In the genomic region with DNA sequence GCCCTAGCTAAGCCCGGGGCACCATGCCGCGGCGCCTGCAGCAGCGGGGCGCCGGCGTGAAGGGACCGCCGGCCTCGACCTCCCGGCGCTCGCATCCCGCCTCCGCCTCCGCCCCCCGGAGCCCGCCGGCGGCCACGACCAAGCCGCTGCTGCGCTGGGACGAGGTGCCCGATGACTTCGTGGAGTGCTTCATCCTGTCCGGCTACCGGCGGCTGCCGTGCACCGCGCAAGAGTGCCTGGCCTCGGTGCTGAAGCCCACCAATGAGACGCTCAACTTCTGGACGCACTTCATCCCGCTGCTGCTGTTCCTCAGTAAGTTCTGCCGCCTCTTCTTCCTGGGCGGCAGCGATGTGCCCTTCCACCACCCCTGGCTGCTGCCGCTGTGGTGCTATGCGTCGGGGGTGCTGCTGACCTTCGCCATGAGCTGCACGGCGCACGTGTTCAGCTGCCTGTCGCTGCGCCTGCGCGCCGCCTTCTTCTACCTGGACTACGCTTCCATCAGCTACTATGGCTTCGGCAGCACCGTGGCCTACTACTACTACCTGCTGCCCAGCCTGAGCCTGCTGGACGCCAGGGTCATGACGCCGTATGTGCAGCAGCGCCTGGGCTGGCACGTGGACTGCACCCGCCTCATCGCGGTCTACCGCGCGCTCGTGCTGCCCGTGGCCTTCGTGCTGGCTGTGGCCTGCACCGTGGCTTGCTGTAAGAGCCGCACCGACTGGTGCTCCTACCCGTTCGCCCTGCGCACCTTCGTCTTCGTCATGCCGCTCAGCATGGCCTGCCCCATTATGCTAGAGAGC, we compare ENCODE assay signal across 9 mouse cellular contexts. TPM values are rescaled to one million over a fixed set of nuclear protein-coding genes. Genes with fewer than 3 reads are reported as not detected.
DNase-seq lines count a peak whose midpoint lies in the region; ATAC-seq and TF ChIP-seq lines count a peak whose summit lies in the region.
"Had no signal": no experiment of that assay in that cellular context is flagged by ENCODE, and none has a peak within 500 bp of the region (broad histone marks: within the 10 kb centered on the region; RNA-seq: fewer than 3 reads in every experiment).

No protein-coding gene starts in this region.

- peak; percentile 67; the same call in 1 of the 2 replicates for ATAC-seq in lung, embryonic 14.5 days (ENCODE audit: insufficient read depth)
- ATAC-seq in common myeloid progenitor, adult 5-6 weeks (replicated peaks; ENCODE audit: low read depth, poor library complexity, severe bottlenecking), result peak; percentile 27; the same call in 1 of the 2 replicates
- ATAC-seq in neural tube, embryonic 13.5 days (ENCODE audit: low read depth), result peak; percentile 76

- peak; percentile 37 for DNase-seq in lung, embryonic 14.5 days
- DNase-seq in lung, postnatal 10 days, result no peak
- DNase-seq in frontal cortex, postnatal 36 days (ENCODE audit: low spot score in 2 of 2), result peak; percentile 67 to 76
- peak; percentile 73 for DNase-seq in kidney, adult 18-20 months
- peak; percentile 45 for DNase-seq in left cerebral cortex, postnatal 4 days
- DNase-seq in MN1 (ENCODE audit: low spot score), result no peak

- TF ChIP-seq CTCF in lung, embryonic 14.5 days (IDR thresholded peaks at IDR 0.05; ENCODE audit: low read depth), result no peak

- no peaks in the 10 kb centered on the region for H3K9me3 ChIP-seq in lung, embryonic 14.5 days (ENCODE audit: low read depth, low read length)
- no peaks in the 10 kb centered on the region for H3K9me3 ChIP-seq in neural tube, embryonic 13.5 days

- H3K4me2 ChIP-seq in lung, embryonic 14.5 days, result peak overlapping the region; percentile 97
- peak overlapping the region; percentile 90 for H3K4me2 ChIP-seq in neural tube, embryonic 13.5 days

- peaks cover 79% of the 10 kb centered on the region for H3K27me3 ChIP-seq in lung, embryonic 14.5 days (ENCODE audit: insufficient read depth, low read length)
- H3K27me3 ChIP-seq in neural tube, embryonic 13.5 days, result peaks cover 74% of the 10 kb centered on the region
- H3K27me3 ChIP-seq: CH12.LX had no signal

- peak overlapping the region; percentile 46 for H3K9ac ChIP-seq in lung, embryonic 14.5 days
- peak overlapping the region; percentile 86 for H3K9ac ChIP-seq in neural tube, embryonic 13.5 days

- H3K4me1 ChIP-seq in lung, embryonic 14.5 days (ENCODE audit: insufficient read depth), result no peaks in the 10 kb centered on the region
- peaks cover 41% of the 10 kb centered on the region for H3K4me1 ChIP-seq in neural tube, embryonic 13.5 days (replicated peaks)

- 10% methylated on average over 78 of the region's 78 CpGs for WGBS in lung, embryonic 14.5 days
- WGBS in neural tube, embryonic 13.5 days, result 13% methylated on average over 78 of the region's 78 CpGs

- H3K36me3 ChIP-seq in lung, embryonic 14.5 days (ENCODE audit: insufficient read depth), result no peaks in the 10 kb centered on the region
- no peaks in the 10 kb centered on the region for H3K36me3 ChIP-seq in neural tube, embryonic 13.5 days

- peak overlapping the region; percentile 56 for H3K4me3 ChIP-seq in lung, embryonic 14.5 days (ENCODE audit: low read depth, low read length)
- H3K4me3 ChIP-seq in neural tube, embryonic 13.5 days, result peak overlapping the region; percentile 69

- intact Hi-C loops in left cerebral cortex, postnatal 4 days (cut with DNase I), result no loop called here

- H3K27ac ChIP-seq in lung, embryonic 14.5 days (ENCODE audit: low read depth), result no peak overlapping the region
- H3K27ac ChIP-seq in neural tube, embryonic 13.5 days (replicated peaks), result peak overlapping the region; percentile 82

RNA-seq across cellular contexts. Expression of gene Paqr9, which starts 0.7 kb away (rescaled TPM):
- 0.07 TPM in 1 of 2 replicates, not detected in the other for polyA plus RNA-seq in lung, embryonic 14.5 days (2014; fragmentation: Nextera tagmentation; extraction: Ambion mirVana)
- 7.8 and 11.7 TPM in 2 replicates for total RNA-seq in common myeloid progenitor, adult 5-6 weeks (2017)
- 10 to 100 TPM; 32.0 to 32.2 TPM for total RNA-seq in left cerebral cortex, postnatal 4 days (2021)
- polyA plus RNA-seq in neural tube, embryonic 13.5 days (2015; fragmentation: Nextera tagmentation; extraction: Ambion mirVana), result 4.1 and 4.3 TPM in 2 replicates
- total RNA-seq: CH12.LX had no signal

RNA-seq across cellular contexts. Expression of gene U2surp, which starts 48.3 kb away (rescaled TPM):
- polyA plus RNA-seq in lung, embryonic 14.5 days (2014; fragmentation: Nextera tagmentation; extraction: Ambion mirVana), result 125 and 138 TPM in 2 replicates
- total RNA-seq in common myeloid progenitor, adult 5-6 weeks (2017), result 204 and 227 TPM in 2 replicates
- total RNA-seq in left cerebral cortex, postnatal 4 days (2021), result 10 to 100 TPM; 80.4 to 87.4 TPM
- 145 and 161 TPM in 2 replicates for polyA plus RNA-seq in neural tube, embryonic 13.5 days (2015; fragmentation: Nextera tagmentation; extraction: Ambion mirVana)

Comparison
In these comparisons a context has a peak if more than half of its experiments do, and no peak if none do; other contexts are left out.
1. DNase-seq: peak in lung, embryonic 14.5 days (single experiment), frontal cortex, postnatal 36 days (2 of 2), kidney, adult 18-20 months (single experiment) and left cerebral cortex, postnatal 4 days (single experiment); none in lung, postnatal 10 days (single experiment) and MN1 (single experiment).
2. Peak in every context shown above with its lines, with median percentiles within 50 percentile points of each other: ATAC-seq.